Mouse (Mus musculus) left cerebral cortex, adult 8-10 months (tissue): ENCODE results near the gene Abca7. TPM values are rescaled to one million over a fixed set of nuclear protein-coding genes. Genes with fewer than 3 reads are reported as not detected.

ENCODE experiments used
- DNase-seq, 2 experiments: peaks; one replicate each; pipeline ENCODE4 v3.0.0; 2022; ENCODE audit warnings: low spot score in 2 of 2
- total RNA-seq, 4 experiments: library from RNA; stranded (reverse); gene quantifications; 2 replicates each; pipeline ENCODE4 v1.2.4; 2022

Abca7 gene
- total RNA-seq, 4 experiments from 2014 or later: 11.0 to 12.3 (median 12.0) TPM

DNA sequence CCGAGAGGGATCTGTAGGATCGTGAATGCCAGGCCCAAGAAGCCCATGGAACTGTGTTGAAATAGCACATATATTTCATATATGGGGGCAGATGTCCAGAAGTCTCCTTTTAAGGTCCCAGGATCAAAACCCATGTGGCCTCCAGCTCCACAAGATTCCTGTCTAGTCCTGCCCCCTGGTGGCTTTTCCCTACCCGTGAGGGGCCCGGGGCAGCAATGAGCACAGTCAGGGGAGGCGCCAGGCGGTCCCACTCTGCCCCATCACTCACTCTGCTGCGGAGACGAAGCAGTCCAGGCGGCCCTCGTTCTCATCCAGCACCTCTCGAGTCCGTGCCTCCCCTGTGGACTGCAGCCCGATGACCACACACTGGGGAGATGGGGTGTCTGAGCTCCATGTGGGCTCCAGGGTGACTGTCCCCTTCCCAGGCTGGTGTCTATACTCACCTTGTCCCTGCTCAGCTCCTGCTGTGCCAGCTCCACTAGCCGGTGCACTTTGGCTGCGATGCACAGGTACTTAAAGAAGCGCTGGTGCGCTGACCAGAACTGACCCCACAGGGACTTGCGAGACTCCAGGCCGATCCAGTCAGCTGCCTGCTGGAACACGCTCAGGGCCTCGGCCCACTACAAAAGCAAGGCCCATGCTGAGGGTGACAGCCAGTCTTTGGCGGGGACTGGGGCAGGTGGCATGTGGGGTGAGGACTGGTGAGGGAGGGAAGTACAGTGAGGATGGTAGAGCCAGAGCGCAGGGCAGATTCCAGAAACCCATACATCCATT is 67.8 kb downstream of the Abca7 start:
- no peak for DNase-seq

Other genes starting within 250 kb of the Abca7 start
- 10 to 100 TPM; 47.9 to 56.7 (median 51.6) TPM for gene Polrmt, start 249.9 kb upstream of the Abca7 start, total RNA-seq
- gene Fgf22, start 241.4 kb upstream of the Abca7 start, total RNA-seq: 1 to 10 TPM; 4.7 to 5.9 (median 5.8) TPM
- gene Rnf126, start 229.5 kb upstream of the Abca7 start, total RNA-seq: 10 to 100 TPM; 76.8 to 92.1 (median 86.8) TPM
- gene Fstl3, start 219.2 kb upstream of the Abca7 start, total RNA-seq: 1 to 10 TPM; 2.5 to 3.6 (median 2.7) TPM
- gene Prss57, start 205.5 kb upstream of the Abca7 start, total RNA-seq: under 1 TPM; 0.14 to 0.63 (median 0.39) TPM
- 100 to 1,000 TPM; 265 to 281 (median 267) TPM for gene Palm, start 202.9 kb upstream of the Abca7 start, total RNA-seq
- under 1 TPM; 0.32 to 0.89 (median 0.54) TPM for gene Misp, start 175.5 kb upstream of the Abca7 start, total RNA-seq
- 10 to 100 TPM; 59.3 to 67.3 (median 63.6) TPM for gene Ptbp1, start 142.1 kb upstream of the Abca7 start, total RNA-seq
- 1 to 10 TPM; 2.4 to 3.2 (median 2.7) TPM for gene Prtn3, start 122.0 kb upstream of the Abca7 start, total RNA-seq
- gene Plppr3, start 121.9 kb upstream of the Abca7 start, total RNA-seq: 10 to 100 TPM; 49.7 to 56.0 (median 52.7) TPM
- gene Elane, start 110.2 kb upstream of the Abca7 start, total RNA-seq: not detected
- gene Cfd, start 105.6 kb upstream of the Abca7 start, total RNA-seq: not detected
- gene Med16, start 87.6 kb upstream of the Abca7 start, total RNA-seq: 10 to 100 TPM; 51.9 to 68.0 (median 61.4) TPM
- gene Gm26602, start 85.6 kb upstream of the Abca7 start, total RNA-seq: not detected
- gene Kiss1r, start 79.5 kb upstream of the Abca7 start, total RNA-seq: 1 to 10 TPM; 5.8 to 8.3 (median 6.4) TPM
- 100 to 1,000 TPM; 312 to 357 (median 346) TPM for gene R3hdm4, start 75.3 kb upstream of the Abca7 start, total RNA-seq
- 1 to 10 TPM; 5.0 to 7.8 (median 7.5) TPM for gene Arid3a, start 69.5 kb upstream of the Abca7 start, total RNA-seq
- 10 to 100 TPM; 38.5 to 48.2 (median 44.6) TPM for gene Wdr18, start 36.3 kb upstream of the Abca7 start, total RNA-seq
- under 1 TPM; 0.23 to 0.30 (median 0.24) TPM for gene Grin3b, start 25.8 kb upstream of the Abca7 start, total RNA-seq
- 100 to 1,000 TPM; 105 to 117 (median 113) TPM for gene Tmem259, start 12.2 kb upstream of the Abca7 start, total RNA-seq
- gene Cnn2, start 7.9 kb upstream of the Abca7 start, total RNA-seq: 1 to 10 TPM; 5.4 to 6.7 (median 6.3) TPM
- gene Arhgap45, start 20.2 kb downstream of the Abca7 start, total RNA-seq: 1 to 10 TPM; 3.6 to 9.6 (median 6.0) TPM
- 10 to 100 TPM; 64.7 to 80.4 (median 72.9) TPM for gene Polr2e, start 43.3 kb downstream of the Abca7 start, total RNA-seq
- 100 to 1,000 TPM; 472 to 551 (median 538) TPM for gene Gpx4, start 50.7 kb downstream of the Abca7 start, total RNA-seq
- 10 to 100 TPM; 16.2 to 32.0 (median 20.3) TPM for gene Sbno2, start 109.1 kb downstream of the Abca7 start, total RNA-seq
- 100 to 1,000 TPM; 102 to 111 (median 109) TPM for gene Stk11, start 119.3 kb downstream of the Abca7 start, total RNA-seq
- gene Atp5d, start 142.1 kb downstream of the Abca7 start, total RNA-seq: 100 to 1,000 TPM; 306 to 342 (median 330) TPM
- 100 to 1,000 TPM; 328 to 363 (median 358) TPM for gene Cbarp, start 144.3 kb downstream of the Abca7 start, total RNA-seq
- 10 to 100 TPM; 48.5 to 76.4 (median 64.1) TPM for gene Midn, start 151.8 kb downstream of the Abca7 start, total RNA-seq
- gene Cirbp, start 169.5 kb downstream of the Abca7 start, total RNA-seq: 100 to 1,000 TPM; 124 to 159 (median 143) TPM
- gene 1600002K03Rik, start 176.4 kb downstream of the Abca7 start, total RNA-seq: 1 to 10 TPM; 4.1 to 6.0 (median 5.5) TPM
- 1 to 10 TPM; 6.8 to 9.1 (median 7.7) TPM for gene Efna2, start 183.0 kb downstream of the Abca7 start, total RNA-seq
- gene Mum1, start 229.9 kb downstream of the Abca7 start, total RNA-seq: 10 to 100 TPM; 41.9 to 51.7 (median 44.1) TPM